Mouse (Mus musculus): ENCODE measurements around the gene Rcl1. TPM values are rescaled to one million over a fixed set of nuclear protein-coding genes. Genes with fewer than 3 reads are reported as not detected.

The Rcl1 gene
- 59.3 and 61.5 TPM in 2 replicates for polyA plus RNA-seq (2016; fragmentation: Nextera tagmentation; extraction: Ambion mirVana)

- under 1% methylated on average over 58 of the region's 58 CpGs for WGBS
- ATAC-seq (ENCODE audit: insufficient number of reproducible peaks, insufficient read depth, low FRiP score, low TSS enrichment, low read depth), result peak; percentile 100
- Histone ChIP-seq H3K27me3 (no peaks in the 10 kb centered on the region), H3K36me3 (no peaks in the 10 kb centered on the region), H3K4me3 (replicated peaks) (peak within 1 kb of the TSS; percentile 91), H3K4me1 (replicated peaks) (peaks cover 7% of the 10 kb centered on the region), H3K9ac (replicated peaks) (peak within 1 kb of the TSS; percentile 77), H3K9me3 (no peaks in the 10 kb centered on the region), H3K4me2 (peak within 1 kb of the TSS; percentile 76), H3K27ac (peak within 1 kb of the TSS; percentile 81)
Measured at GRCm38 (mm10) chr19:29100874-29101542, at the start of gene Rcl1. Rcl1 (plus strand) TSS chr19:29101375.

GRCm38 (mm10) chr19:29052786-29053185, 48.4 kb upstream of the Rcl1 start:
- WGBS, result 91% methylated on average over 12 of the region's 12 CpGs
- Histone ChIP-seq H3K9ac (replicated peaks) (no peak overlapping the region), H3K4me2 (no peak overlapping the region), H3K9me3 (0 out of 2 replicates have a peak, but pooled peaks cover 4% of the 10 kb centered on the region), H3K27ac (no peak overlapping the region), H3K36me3 (no peaks in the 10 kb centered on the region), H3K4me1 (replicated peaks) (0 out of 2 replicates have a peak, but pooled peaks cover 4% of the 10 kb centered on the region), H3K27me3 (no peaks in the 10 kb centered on the region), H3K4me3 (replicated peaks) (no peak overlapping the region)
- ATAC-seq (ENCODE audit: insufficient number of reproducible peaks, insufficient read depth, low FRiP score, low TSS enrichment, low read depth), result no peak

GRCm38 (mm10) chr19:29054594-29054993, 46.6 kb upstream of the Rcl1 start:
- H3K36me3 ChIP-seq, result no peaks in the 10 kb centered on the region

GRCm38 (mm10) chr19:29055469-29055868, 45.7 kb upstream of the Rcl1 start:
- no peak overlapping the region for H3K4me2 ChIP-seq
- ATAC-seq (ENCODE audit: insufficient number of reproducible peaks, insufficient read depth, low FRiP score, low TSS enrichment, low read depth), result no peak
- H3K9me3 ChIP-seq, result 0 out of 2 replicates have a peak, but pooled peaks cover 4% of the 10 kb centered on the region
- H3K36me3 ChIP-seq, result no peaks in the 10 kb centered on the region
- H3K4me1 ChIP-seq (replicated peaks), result peaks cover 5% of the 10 kb centered on the region
- no peak overlapping the region for H3K27ac ChIP-seq
- H3K9ac ChIP-seq (replicated peaks), result no peak overlapping the region
- 81% methylated on average over 4 of the region's 4 CpGs for WGBS
- H3K27me3 ChIP-seq, result no peaks in the 10 kb centered on the region
- H3K4me3 ChIP-seq (replicated peaks), result no peak overlapping the region

More at GRCm38 (mm10) chr19:29054594-29054993, 46.6 kb upstream of the Rcl1 start:
- Histone ChIP-seq H3K27me3 (no peaks in the 10 kb centered on the region), H3K4me2 (no peak overlapping the region), H3K27ac (no peak overlapping the region), H3K9me3 (0 out of 2 replicates have a peak, but pooled peaks cover 4% of the 10 kb centered on the region), H3K9ac (replicated peaks) (no peak overlapping the region), H3K4me1 (replicated peaks) (no peaks in the 10 kb centered on the region), H3K4me3 (replicated peaks) (no peak overlapping the region)
- no peak for ATAC-seq (ENCODE audit: insufficient number of reproducible peaks, insufficient read depth, low FRiP score, low TSS enrichment, low read depth)
- WGBS, result 76% methylated on average over 6 of the region's 6 CpGs

- Histone ChIP-seq H3K4me1 (replicated peaks) (peaks cover 10% of the 10 kb centered on the region), H3K27ac (no peak overlapping the region), H3K9me3 (no peaks in the 10 kb centered on the region), H3K9ac (replicated peaks) (no peak overlapping the region), H3K4me3 (replicated peaks) (no peak overlapping the region), H3K27me3 (no peaks in the 10 kb centered on the region), H3K36me3 (no peaks in the 10 kb centered on the region), H3K4me2 (no peak overlapping the region)
- ATAC-seq (ENCODE audit: insufficient number of reproducible peaks, insufficient read depth, low FRiP score, low TSS enrichment, low read depth), result no peak
- WGBS, result 89% methylated on average over 5 of the region's 5 CpGs
Measured at GRCm38 (mm10) chr19:29058741-29059140, 42.4 kb upstream of the Rcl1 start.

- Histone ChIP-seq H3K4me2 (no peak overlapping the region), H3K27me3 (no peaks in the 10 kb centered on the region), H3K9ac (replicated peaks) (no peak overlapping the region), H3K4me1 (replicated peaks) (peaks cover 10% of the 10 kb centered on the region), H3K27ac (no peak overlapping the region), H3K36me3 (no peaks in the 10 kb centered on the region), H3K4me3 (replicated peaks) (no peak overlapping the region), H3K9me3 (no peaks in the 10 kb centered on the region)
- WGBS, result 81% methylated on average over 2 of the region's 2 CpGs
- no peak for ATAC-seq (ENCODE audit: insufficient number of reproducible peaks, insufficient read depth, low FRiP score, low TSS enrichment, low read depth)
Measured at GRCm38 (mm10) chr19:29059688-29060087, 41.5 kb upstream of the Rcl1 start.

- WGBS, result 23% methylated on average over 6 of the region's 6 CpGs
- no peak overlapping the region for H3K4me3 ChIP-seq (replicated peaks)
- no peak overlapping the region for H3K4me2 ChIP-seq
- no peaks in the 10 kb centered on the region for H3K36me3 ChIP-seq
- H3K9me3 ChIP-seq, result no peaks in the 10 kb centered on the region
- ATAC-seq (ENCODE audit: insufficient number of reproducible peaks, insufficient read depth, low FRiP score, low TSS enrichment, low read depth), result no peak
- peaks cover 10% of the 10 kb centered on the region for H3K4me1 ChIP-seq (replicated peaks)
- H3K9ac ChIP-seq (replicated peaks), result no peak overlapping the region
- H3K27me3 ChIP-seq, result no peaks in the 10 kb centered on the region
- H3K27ac ChIP-seq, result no peak overlapping the region
Measured at GRCm38 (mm10) chr19:29060299-29060698, 40.9 kb upstream of the Rcl1 start.

GRCm38 (mm10) chr19:29063009-29063408, 38.2 kb upstream of the Rcl1 start:
- no peaks in the 10 kb centered on the region for H3K27me3 ChIP-seq
- no peaks in the 10 kb centered on the region for H3K9me3 ChIP-seq
- H3K36me3 ChIP-seq, result no peaks in the 10 kb centered on the region
- H3K4me3 ChIP-seq (replicated peaks), result no peak overlapping the region
- H3K4me1 ChIP-seq (replicated peaks), result peaks cover 18% of the 10 kb centered on the region
- no peak overlapping the region for H3K9ac ChIP-seq (replicated peaks)
- no peak for ATAC-seq (ENCODE audit: insufficient number of reproducible peaks, insufficient read depth, low FRiP score, low TSS enrichment, low read depth)
- H3K27ac ChIP-seq, result no peak overlapping the region
- H3K4me2 ChIP-seq, result no peak overlapping the region
- 80% methylated on average over 5 of the region's 5 CpGs for WGBS

- WGBS, result 17% methylated on average over 18 of the region's 18 CpGs
- Histone ChIP-seq H3K9ac (replicated peaks) (no peak overlapping the region), H3K4me3 (replicated peaks) (no peak overlapping the region), H3K27ac (0 out of 2 replicates have a peak overlapping the region, but pooled peaks have one; percentile 12), H3K4me1 (replicated peaks) (peaks cover 18% of the 10 kb centered on the region), H3K9me3 (no peaks in the 10 kb centered on the region), H3K27me3 (no peaks in the 10 kb centered on the region), H3K4me2 (peak overlapping the region; percentile 36), H3K36me3 (no peaks in the 10 kb centered on the region)
- no peak; the same call in 1 of the 2 replicates for ATAC-seq (ENCODE audit: insufficient number of reproducible peaks, insufficient read depth, low FRiP score, low TSS enrichment, low read depth)
Measured at GRCm38 (mm10) chr19:29063577-29064363, 37.4 kb upstream of the Rcl1 start.

- 59% methylated on average over 9 of the region's 9 CpGs for WGBS
Measured at GRCm38 (mm10) chr19:29064451-29065102, 36.6 kb upstream of the Rcl1 start.

GRCm38 (mm10) chr19:29066981-29067471, 34.1 kb upstream of the Rcl1 start:
- H3K9me3 ChIP-seq, result no peaks in the 10 kb centered on the region
- H3K4me2 ChIP-seq, result peak overlapping the region; percentile 37
- 17% methylated on average over 11 of the region's 11 CpGs for WGBS
- no peak overlapping the region for H3K27ac ChIP-seq
- no peaks in the 10 kb centered on the region for H3K27me3 ChIP-seq
- H3K9ac ChIP-seq (replicated peaks), result no peak overlapping the region
- H3K36me3 ChIP-seq, result no peaks in the 10 kb centered on the region
- no peak overlapping the region for H3K4me3 ChIP-seq (replicated peaks)
- H3K4me1 ChIP-seq (replicated peaks), result peaks cover 19% of the 10 kb centered on the region
- ATAC-seq (ENCODE audit: insufficient number of reproducible peaks, insufficient read depth, low FRiP score, low TSS enrichment, low read depth), result no peak

More at GRCm38 (mm10) chr19:29064451-29065102, 36.6 kb upstream of the Rcl1 start:
- H3K4me2 ChIP-seq, result peak overlapping the region; percentile 36; the same call in 1 of the 2 replicates
- H3K4me1 ChIP-seq (replicated peaks), result peaks cover 26% of the 10 kb centered on the region
- ATAC-seq (ENCODE audit: insufficient number of reproducible peaks, insufficient read depth, low FRiP score, low TSS enrichment, low read depth), result no peak
- no peaks in the 10 kb centered on the region for H3K9me3 ChIP-seq
- 0 out of 2 replicates have a peak overlapping the region, but pooled peaks have one; percentile 12 for H3K27ac ChIP-seq
- no peak overlapping the region for H3K4me3 ChIP-seq (replicated peaks)
- no peak overlapping the region for H3K9ac ChIP-seq (replicated peaks)
- no peaks in the 10 kb centered on the region for H3K36me3 ChIP-seq
- H3K27me3 ChIP-seq, result no peaks in the 10 kb centered on the region
